Mouse (Mus musculus): ENCODE results near the gene Hsf2bp. TPM values are rescaled to one million over a fixed set of nuclear protein-coding genes. Genes with fewer than 3 reads are reported as not detected.
A peak's percentile ranks its signal among the peaks of the same experiment; 100 is the strongest.

Gene Hsf2bp
- total and polyA plus RNA-seq, 3 experiments = 0.34 to 1.0 (median 0.75) TPM

- dilution Hi-C loops (cut with MboI; ENCODE audit: extremely low pct_ligation_motif_present, extremely low pct_unique_long_range_greater_than_20kb, low sequenced_read_pairs) = no loop called here
- H3K36me3 ChIP-seq (replicated peaks in 1 of 2; ENCODE audit: control insufficient read depth in 1 of 2, insufficient read depth in 1 of 2, low read length in 1 of 2) = no peaks in the 10 kb centered on the region
- H3K4me1 ChIP-seq (ENCODE audit: control insufficient read depth in 1 of 2, insufficient read depth in 2 of 2) = peaks cover 22 to 58% of the 10 kb centered on the region in 2 experiments
- H3K4me3 ChIP-seq (replicated peaks in 1 of 3; ENCODE audit: low read depth in 2 of 3, low read length in 2 of 3, poor library complexity in 1 of 3) = no peak overlapping the region
- H3K79me2 ChIP-seq (replicated peaks; ENCODE audit: control insufficient read depth, extremely low read depth, insufficient read depth, poor library complexity, severe bottlenecking) = no peaks in the 10 kb centered on the region
- in situ Hi-C loops (cut with MboI; ENCODE audit: low pct_ligation_motif_present, low pct_unique_long_range_greater_than_20kb, low sequenced_read_pairs) = no loop called here
- no peak for TF ChIP-seq IRF4 (IDR thresholded peaks at IDR 0.05; ENCODE audit: low read depth, low read length)
- peak; percentile 23 for DNase-seq (ENCODE audit: extremely low read depth)
- H3K27ac ChIP-seq (ENCODE audit: insufficient read depth, low read depth) = no peak overlapping the region
- H3K9ac ChIP-seq (ENCODE audit: insufficient read depth, low read depth) = no peak overlapping the region
- peaks cover 2% of the 10 kb centered on the region for H3K9me3 ChIP-seq (replicated peaks; ENCODE audit: low read length)
- no peak overlapping the region for H3K4me2 ChIP-seq (ENCODE audit: insufficient read depth, low read depth, poor library complexity, severe bottlenecking)
- no peaks in the 10 kb centered on the region for H3K27me3 ChIP-seq (replicated peaks)
These were observed 68.8 kb downstream of the Hsf2bp start for GRCm38 (mm10) chr17:31967311-31967710.

- dilution Hi-C loops (cut with MboI; ENCODE audit: extremely low pct_ligation_motif_present, extremely low pct_unique_long_range_greater_than_20kb, low sequenced_read_pairs) (no loop called here), in situ Hi-C loops (cut with MboI; ENCODE audit: low pct_ligation_motif_present, low pct_unique_long_range_greater_than_20kb, low sequenced_read_pairs) (no loop called here)
- DNase-seq (ENCODE audit: extremely low read depth) = no peak
- peaks cover 22 to 59% of the 10 kb centered on the region in 2 experiments for H3K4me1 ChIP-seq (ENCODE audit: control insufficient read depth in 1 of 2, insufficient read depth in 2 of 2)
- H3K9ac ChIP-seq (ENCODE audit: insufficient read depth, low read depth) = no peak overlapping the region
- H3K27me3 ChIP-seq (replicated peaks) = no peaks in the 10 kb centered on the region
- no peak overlapping the region for H3K27ac ChIP-seq (ENCODE audit: insufficient read depth, low read depth)
- H3K36me3 ChIP-seq (replicated peaks in 1 of 2; ENCODE audit: control insufficient read depth in 1 of 2, insufficient read depth in 1 of 2, low read length in 1 of 2) = no peaks in the 10 kb centered on the region
- H3K79me2 ChIP-seq (replicated peaks; ENCODE audit: control insufficient read depth, extremely low read depth, insufficient read depth, poor library complexity, severe bottlenecking) = no peaks in the 10 kb centered on the region
- TF ChIP-seq CTCF (conservative IDR thresholded peaks at IDR 0.05 in 1 of 2, IDR thresholded peaks at IDR 0.05 in 1 of 2; ENCODE audit: low read depth in 2 of 2, low read length in 2 of 2) (no peak), ZKSCAN1 (IDR thresholded peaks at IDR 0.05; ENCODE audit: borderline replicate concordance, low read depth, low read length) (no peak), MEF2A (IDR thresholded peaks at IDR 0.05; ENCODE audit: borderline replicate concordance, low read depth, low read length) (no peak), PAX5 (IDR thresholded peaks at IDR 0.05; ENCODE audit: low read length) (no peak), ZMIZ1 (IDR thresholded peaks at IDR 0.05; ENCODE audit: low read depth, low read length) (no peak), MAX (IDR thresholded peaks at IDR 0.05; ENCODE audit: low read length) (no peak), BHLHE40 (IDR thresholded peaks at IDR 0.05; ENCODE audit: low read depth, low read length) (no peak)
- H3K4me2 ChIP-seq (ENCODE audit: insufficient read depth, low read depth, poor library complexity, severe bottlenecking) = no peak overlapping the region
- no peak overlapping the region for H3K4me3 ChIP-seq (replicated peaks in 1 of 3; ENCODE audit: low read depth in 2 of 3, low read length in 2 of 3, poor library complexity in 1 of 3)
- H3K9me3 ChIP-seq (replicated peaks; ENCODE audit: low read length) = peaks cover 3% of the 10 kb centered on the region
These were observed 69.6 kb downstream of the Hsf2bp start for GRCm38 (mm10) chr17:31966566-31966965.

- no peak overlapping the region for H3K27ac ChIP-seq (ENCODE audit: insufficient read depth, low read depth)
- TF ChIP-seq NELFE (IDR thresholded peaks at IDR 0.05; ENCODE audit: low read depth, low read length) (no peak), TCF12 (IDR thresholded peaks at IDR 0.05; ENCODE audit: low read depth, low read length) (0 out of 2 replicates have a peak, but pooled peaks have one; percentile 26), SMC3 (IDR thresholded peaks at IDR 0.05; ENCODE audit: low read depth, low read length) (no peak)
- H3K9ac ChIP-seq (ENCODE audit: insufficient read depth, low read depth) = no peak overlapping the region
- peak; percentile 43 for DNase-seq (ENCODE audit: extremely low read depth)
- no peaks in the 10 kb centered on the region for H3K27me3 ChIP-seq (replicated peaks)
- H3K79me2 ChIP-seq (replicated peaks; ENCODE audit: control insufficient read depth, extremely low read depth, insufficient read depth, poor library complexity, severe bottlenecking) = no peaks in the 10 kb centered on the region
- no peak overlapping the region for H3K4me2 ChIP-seq (ENCODE audit: insufficient read depth, low read depth, poor library complexity, severe bottlenecking)
- H3K36me3 ChIP-seq (replicated peaks in 1 of 2; ENCODE audit: control insufficient read depth in 1 of 2, insufficient read depth in 1 of 2, low read length in 1 of 2) = no peaks in the 10 kb centered on the region
- no peak overlapping the region for H3K4me3 ChIP-seq (replicated peaks in 1 of 3; ENCODE audit: low read depth in 2 of 3, low read length in 2 of 3, poor library complexity in 1 of 3)
- H3K9me3 ChIP-seq (replicated peaks; ENCODE audit: low read length) = peaks cover 3% of the 10 kb centered on the region
- in situ Hi-C loops (cut with MboI; ENCODE audit: low pct_ligation_motif_present, low pct_unique_long_range_greater_than_20kb, low sequenced_read_pairs) (no loop called here), dilution Hi-C loops (cut with MboI; ENCODE audit: extremely low pct_ligation_motif_present, extremely low pct_unique_long_range_greater_than_20kb, low sequenced_read_pairs) (no loop called here)
- H3K4me1 ChIP-seq (ENCODE audit: control insufficient read depth in 1 of 2, insufficient read depth in 2 of 2) = peaks cover 22 to 67% of the 10 kb centered on the region in 2 experiments
These were observed 70.5 kb downstream of the Hsf2bp start for GRCm38 (mm10) chr17:31965623-31966022.

Data from CH12.LX (cell line).